Mouse (Mus musculus): ENCODE measurements around the gene Ssb. TPM values are rescaled to one million over a fixed set of nuclear protein-coding genes. Genes with fewer than 3 reads are reported as not detected.
A peak's percentile ranks its signal among the peaks of the same experiment; 100 is the strongest.
"Not testable (repeated sequence)": the region's sequence is repeated elsewhere in the genome, so short reads cannot be mapped to it uniquely, and the experiment has no call there.

The Ssb gene
- polyA plus RNA-seq, 1 experiment from 2014 or later, result 193 TPM

DNA sequence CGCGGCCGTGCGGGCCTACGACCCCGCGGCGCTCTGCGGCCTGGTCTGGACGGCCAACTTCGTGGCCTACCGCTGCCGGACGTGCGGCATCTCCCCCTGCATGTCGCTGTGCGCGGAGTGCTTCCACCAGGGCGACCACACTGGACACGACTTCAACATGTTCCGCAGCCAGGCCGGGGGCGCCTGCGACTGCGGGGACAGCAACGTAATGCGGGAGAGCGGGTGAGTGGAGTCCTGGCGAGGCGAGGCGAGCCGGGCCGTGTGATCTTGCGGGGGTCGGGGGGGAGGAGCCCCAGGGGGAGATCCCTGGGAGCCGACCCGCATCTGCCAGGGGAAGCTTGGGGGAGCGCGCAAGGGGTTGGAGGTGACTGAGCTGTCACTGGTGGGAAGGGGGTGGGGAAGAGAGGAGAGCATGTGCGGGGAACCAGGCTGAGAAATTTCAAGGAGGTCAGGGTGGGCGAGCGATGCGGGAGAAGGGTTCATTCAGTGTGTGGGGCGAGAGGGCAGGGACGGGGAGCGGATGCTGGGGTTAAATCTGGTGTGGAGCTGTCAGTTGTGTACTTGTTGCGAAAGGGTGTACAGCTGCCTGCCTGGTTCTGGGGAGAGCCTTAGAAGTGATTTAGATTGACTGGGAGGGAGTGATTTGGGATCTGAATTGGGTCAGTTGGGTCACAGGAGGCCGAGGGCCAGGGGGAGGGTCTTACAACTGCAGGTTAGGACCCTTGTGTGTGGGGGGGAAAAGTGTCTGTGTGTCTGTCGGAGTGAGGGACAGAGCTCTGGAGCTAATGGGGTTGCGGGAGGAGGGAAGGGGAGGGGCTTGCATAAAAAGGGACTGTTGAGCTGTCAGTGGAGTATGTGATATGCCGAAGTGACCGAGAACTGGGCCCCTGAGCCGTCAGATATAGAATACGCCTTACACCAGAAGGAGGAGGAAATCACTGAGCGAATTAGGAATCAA is 36.5 kb downstream of the Ssb start:
- peak overlapping the region; percentile 89 for H3K4me2 ChIP-seq
- peak overlapping the region; percentile 100 for H3K9ac ChIP-seq
- H3K27ac ChIP-seq (replicated peaks), result peak overlapping the region; percentile 96
- under 1% methylated on average over 55 of the region's 55 CpGs for WGBS
- ATAC-seq (ENCODE audit: extremely low read depth, insufficient number of reproducible peaks, low FRiP score, low TSS enrichment), result peak; percentile 32
- no peaks in the 10 kb centered on the region for H3K9me3 ChIP-seq
- no peaks in the 10 kb centered on the region for H3K27me3 ChIP-seq (replicated peaks)
- peak overlapping the region; percentile 100 for H3K4me3 ChIP-seq
- H3K36me3 ChIP-seq, result peaks cover 23% of the 10 kb centered on the region
- peaks cover 20% of the 10 kb centered on the region for H3K4me1 ChIP-seq

DNA sequence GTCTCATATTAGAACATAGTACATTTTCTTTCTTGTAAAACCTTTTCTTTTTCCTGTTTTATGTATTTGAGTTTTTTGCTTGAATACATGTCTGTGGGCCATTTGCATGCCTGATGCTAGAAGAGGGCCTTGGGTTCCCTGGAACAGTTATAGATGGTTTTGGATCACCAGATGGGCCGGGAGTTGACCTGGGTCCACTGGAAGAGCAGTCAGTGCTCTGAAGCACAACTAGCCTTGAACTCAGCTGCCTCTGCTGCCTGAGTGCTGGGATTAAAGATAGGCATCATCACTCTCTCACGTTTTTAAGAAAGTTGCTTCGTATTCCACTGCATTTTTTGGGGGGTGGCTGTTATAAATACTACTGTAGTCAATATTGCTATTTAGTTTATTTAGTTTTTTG is 42.2 kb downstream of the Ssb start:
- 84% methylated on average over 3 of the region's 3 CpGs for WGBS
- Histone ChIP-seq H3K9me3 (no peaks in the 10 kb centered on the region), H3K4me2 (no peak overlapping the region), H3K4me3 (no peak overlapping the region), H3K9ac (no peak overlapping the region), H3K27me3 (replicated peaks) (no peaks in the 10 kb centered on the region), H3K36me3 (peaks cover 35% of the 10 kb centered on the region), H3K4me1 (peaks cover 22% of the 10 kb centered on the region), H3K27ac (replicated peaks) (no peak overlapping the region)
- ATAC-seq (ENCODE audit: extremely low read depth, insufficient number of reproducible peaks, low FRiP score, low TSS enrichment), result no peak

DNA sequence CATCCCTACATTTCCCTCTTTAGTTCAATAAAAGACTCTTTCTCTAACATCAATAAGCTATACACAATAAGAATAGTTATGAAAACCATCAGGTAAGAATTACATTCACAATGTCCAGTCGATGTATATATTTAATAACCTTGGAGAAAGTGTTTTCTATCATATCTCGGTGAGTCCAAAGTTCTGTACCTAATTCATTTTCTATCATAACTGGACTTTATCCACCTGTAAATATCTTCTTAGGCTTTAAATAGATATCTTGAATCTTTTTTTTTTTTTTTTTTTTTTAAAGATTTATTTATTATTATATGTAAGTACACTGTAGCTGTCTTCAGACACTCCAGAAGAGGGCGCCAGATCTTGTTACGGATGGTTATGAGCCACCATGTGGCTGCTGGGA is 46.0 kb downstream of the Ssb start:
- H3K9ac ChIP-seq; H3K9me3 ChIP-seq; H3K27me3 ChIP-seq (replicated peaks); ATAC-seq (ENCODE audit: extremely low read depth, insufficient number of reproducible peaks, low FRiP score, low TSS enrichment); H3K4me2 ChIP-seq; H3K4me3 ChIP-seq; H3K4me1 ChIP-seq; H3K27ac ChIP-seq (replicated peaks): not testable (repeated sequence)
- peaks cover 13% of the 10 kb centered on the region for H3K36me3 ChIP-seq
- 86% methylated on average over 4 of the region's 4 CpGs for WGBS

DNA sequence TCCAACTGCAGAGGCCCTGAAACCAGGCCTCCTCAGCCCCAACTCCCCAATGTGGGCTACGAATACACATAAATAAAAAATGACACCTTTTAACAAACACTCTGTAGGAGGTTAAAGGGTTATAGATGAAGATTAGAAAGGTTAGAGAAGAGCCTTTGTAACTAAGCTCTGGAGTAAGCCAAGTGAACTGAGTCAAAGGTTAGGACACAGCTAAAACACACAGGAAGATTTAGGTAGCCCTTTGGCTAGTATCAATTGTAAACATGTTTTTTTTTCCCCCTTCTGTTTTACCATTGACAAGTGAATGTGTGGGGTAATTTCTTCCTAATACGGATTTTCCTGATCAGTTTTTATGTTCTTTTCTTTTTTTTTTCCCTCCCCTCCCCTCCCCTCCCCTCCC is 51.4 kb downstream of the Ssb start:
- H3K4me3 ChIP-seq, result no peak overlapping the region
- no peaks in the 10 kb centered on the region for H3K4me1 ChIP-seq
- H3K9me3 ChIP-seq, result no peaks in the 10 kb centered on the region
- WGBS, result 56% methylated on average over 2 of the region's 2 CpGs
- H3K27ac ChIP-seq (replicated peaks), result no peak overlapping the region
- no peak for ATAC-seq (ENCODE audit: extremely low read depth, insufficient number of reproducible peaks, low FRiP score, low TSS enrichment)
- H3K4me2 ChIP-seq, result no peak overlapping the region
- H3K9ac ChIP-seq, result no peak overlapping the region
- H3K27me3 ChIP-seq (replicated peaks), result no peaks in the 10 kb centered on the region
- peaks cover 30% of the 10 kb centered on the region for H3K36me3 ChIP-seq

DNA sequence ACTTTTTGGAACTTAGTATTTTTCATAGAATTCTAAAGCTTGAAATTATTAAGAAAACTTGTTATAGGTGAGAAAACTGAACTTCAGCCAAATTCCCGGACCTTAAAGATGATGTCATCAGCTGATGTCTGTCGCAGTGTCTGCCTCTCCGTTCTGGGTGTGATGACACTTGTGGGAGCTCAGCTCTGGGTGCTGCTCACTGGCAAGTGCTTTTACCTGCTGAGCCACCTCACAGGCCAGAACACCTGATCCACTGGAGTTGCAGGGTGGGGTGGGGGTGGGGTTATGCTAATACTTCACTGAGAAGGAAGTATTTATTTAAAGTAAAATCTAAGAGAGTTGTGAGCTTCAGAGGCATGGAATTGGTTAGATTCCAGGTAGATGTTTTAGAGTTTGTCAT is 55.9 kb downstream of the Ssb start:
- H3K4me2 ChIP-seq, result no peak overlapping the region
- H3K4me1 ChIP-seq, result 0 out of 2 replicates have a peak, but pooled peaks cover 3% of the 10 kb centered on the region
- no peak overlapping the region for H3K9ac ChIP-seq
- H3K4me3 ChIP-seq, result no peak overlapping the region
- H3K27me3 ChIP-seq (replicated peaks), result no peaks in the 10 kb centered on the region
- peaks cover 63% of the 10 kb centered on the region for H3K36me3 ChIP-seq
- H3K9me3 ChIP-seq, result no peaks in the 10 kb centered on the region
- ATAC-seq (ENCODE audit: extremely low read depth, insufficient number of reproducible peaks, low FRiP score, low TSS enrichment), result no peak
- H3K27ac ChIP-seq (replicated peaks), result no peak overlapping the region
- WGBS, result 68% methylated on average over 3 of the region's 3 CpGs

Other genes starting within 250 kb of the Ssb start
- gene Bbs5, start 214.4 kb upstream of the Ssb start, polyA plus RNA-seq (2015; fragmentation: Nextera tagmentation; extraction: Ambion mirVana), result 9.6 and 13.3 TPM in 2 replicates
- gene Klhl41, start 191.4 kb upstream of the Ssb start, polyA plus RNA-seq (2015; fragmentation: Nextera tagmentation; extraction: Ambion mirVana), result 14.2 and 17.4 TPM in 2 replicates
- gene Fastkd1, start 148.0 kb upstream of the Ssb start, polyA plus RNA-seq (2015; fragmentation: Nextera tagmentation; extraction: Ambion mirVana), result 16.6 and 17.1 TPM in 2 replicates
- gene Ppig, start 139.0 kb upstream of the Ssb start, polyA plus RNA-seq (2015; fragmentation: Nextera tagmentation; extraction: Ambion mirVana), result 85.1 and 93.0 TPM in 2 replicates
- gene Ccdc173, start 72.0 kb upstream of the Ssb start, polyA plus RNA-seq (2015; fragmentation: Nextera tagmentation; extraction: Ambion mirVana), result 1.0 and 1.4 TPM in 2 replicates
- 14.4 and 16.7 TPM in 2 replicates for gene Phospho2, start 71.9 kb upstream of the Ssb start, polyA plus RNA-seq (2015; fragmentation: Nextera tagmentation; extraction: Ambion mirVana)
- 42.8 and 47.3 TPM in 2 replicates for gene Klhl23, start 39.6 kb upstream of the Ssb start, polyA plus RNA-seq (2015; fragmentation: Nextera tagmentation; extraction: Ambion mirVana)
- gene Mettl5, start 24.1 kb downstream of the Ssb start, polyA plus RNA-seq (2015; fragmentation: Nextera tagmentation; extraction: Ambion mirVana), result 32.6 and 37.3 TPM in 2 replicates
- gene Ubr3, start 35.7 kb downstream of the Ssb start, polyA plus RNA-seq (2015; fragmentation: Nextera tagmentation; extraction: Ambion mirVana), result 10.0 and 11.3 TPM in 2 replicates
- 0.20 and 0.22 TPM in 2 replicates for gene Myo3b, start 177.6 kb downstream of the Ssb start, polyA plus RNA-seq (2015; fragmentation: Nextera tagmentation; extraction: Ambion mirVana)